Mouse (Mus musculus) forebrain, embryonic 15.5 days (tissue): Measurements from ENCODE around the gene Itch. TPM values are rescaled to one million over a fixed set of nuclear protein-coding genes. Genes with fewer than 3 reads are reported as not detected.
A peak's percentile ranks its signal among the peaks of the same experiment; 100 is the strongest.
"Not testable (repeated sequence)": the region's sequence is repeated elsewhere in the genome, so short reads cannot be mapped to it uniquely, and the experiment has no call there.

Experiments used
- ATAC-seq: fragments of 200-750 bp; cut with Nextera tagmentation; replicated peaks from 2 replicates; pipeline ENCODE4 v1.8.0; 2017; ENCODE audit warnings: mild to moderate bottlenecking, moderate TSS enrichment, moderate library complexity
- H3K27ac ChIP-seq: fragments of 300-500 bp; sonication (generic); replicated peaks from 2 replicates; pipeline ENCODE4 v1.5.1; 2015; ENCODE audit warnings: mild to moderate bottlenecking, inconsistent platforms
- H3K27me3 ChIP-seq: fragments of 300-500 bp; sonication (generic); 2 replicates; pipeline ENCODE4 v1.6.1; 2015; ENCODE audit warnings: inconsistent platforms
- H3K36me3 ChIP-seq: fragments of 300-500 bp; sonication (generic); 2 replicates; pipeline ENCODE4 v1.6.1; 2015; ENCODE audit warnings: mild to moderate bottlenecking, inconsistent platforms
- H3K4me1 ChIP-seq: fragments of 300-500 bp; sonication (generic); 2 replicates; pipeline ENCODE4 v1.6.1; 2015; ENCODE audit warnings: inconsistent platforms
- H3K4me2 ChIP-seq: fragments of 300-500 bp; sonication (generic); replicated peaks from 2 replicates; pipeline ENCODE4 v1.6.1; 2015; ENCODE audit warnings: mild to moderate bottlenecking, inconsistent platforms
- H3K4me3 ChIP-seq: fragments of 300-500 bp; sonication (generic); 2 replicates; pipeline ENCODE4 v1.5.1; 2015; ENCODE audit warnings: mild to moderate bottlenecking, inconsistent platforms
- H3K9ac ChIP-seq: fragments of 300-500 bp; sonication (generic); replicated peaks from 2 replicates; pipeline ENCODE4 v1.6.1; 2015; ENCODE audit warnings: mild to moderate bottlenecking, inconsistent platforms
- H3K9me3 ChIP-seq: fragments of 300-500 bp; sonication (generic); 2 replicates; pipeline ENCODE4 v1.6.1; 2016; ENCODE audit warnings: inconsistent platforms
- WGBS: fragments of 180-500 bp; shearing (Covaris S2); methylation state at CpG from one replicate; pipeline ENCODE4 v1.1.7; 2015; ENCODE audit warnings: mixed read lengths; 5-methylcytosine and 5-hydroxymethylcytosine counted together
- polyA plus RNA-seq: library from polyadenylated mRNA; unstranded; fragments of >200 nt; fragmentation: Nextera tagmentation; extraction: Ambion mirVana; gene quantifications from 2 replicates; pipeline ENCODE4 v1.2.1, GENCODE M21; 2015

The Itch gene
- polyA plus RNA-seq, 1 experiment from 2014 or later = 48.8 TPM

GRCm38 (mm10) chr2:155101761-155102181 lies 31.5 kb upstream of the Itch start:
- Histone ChIP-seq H3K9me3 (no peaks in the 10 kb centered on the region), H3K36me3 (no peaks in the 10 kb centered on the region), H3K27me3 (no peaks in the 10 kb centered on the region), H3K4me2 (no peak overlapping the region), H3K27ac (no peak overlapping the region), H3K9ac (no peak overlapping the region), H3K4me3 (no peak overlapping the region), H3K4me1 (no peaks in the 10 kb centered on the region)
- no peak for ATAC-seq
- 67% methylated on average over 6 of the region's 6 CpGs for WGBS

- H3K4me3 ChIP-seq = no peak overlapping the region
- H3K36me3 ChIP-seq = no peaks in the 10 kb centered on the region
- no peak overlapping the region for H3K4me2 ChIP-seq
- ATAC-seq = no peak
- WGBS = 75% methylated on average over 6 of the region's 6 CpGs
- H3K27ac ChIP-seq = no peak overlapping the region
- H3K9ac ChIP-seq = no peak overlapping the region
- H3K27me3 ChIP-seq = no peaks in the 10 kb centered on the region
- no peaks in the 10 kb centered on the region for H3K4me1 ChIP-seq
- no peaks in the 10 kb centered on the region for H3K9me3 ChIP-seq
Measured at GRCm38 (mm10) chr2:155103607-155104006, 29.7 kb upstream of the Itch start.

DNA sequence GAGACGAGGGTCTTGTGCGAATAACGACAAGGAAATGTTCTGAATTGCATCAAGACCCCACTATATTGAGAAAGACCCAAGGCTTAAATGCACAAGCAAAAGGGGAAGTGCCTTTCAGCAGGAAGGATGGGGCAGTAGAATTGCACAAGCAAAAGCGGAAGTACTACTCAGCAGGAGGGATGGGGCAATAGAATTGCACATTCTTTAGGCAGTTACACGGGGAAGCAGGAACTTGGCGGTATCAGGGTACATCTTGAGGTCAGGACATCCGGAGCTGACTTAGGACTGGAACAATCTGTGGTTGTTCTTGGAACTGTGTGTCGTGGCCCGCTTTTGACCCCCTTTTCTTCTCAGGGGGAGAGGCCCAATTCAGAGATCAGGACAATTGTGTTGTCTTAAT lies 26.0 kb upstream of the Itch start:
- not testable (repeated sequence) for H3K4me3 ChIP-seq, H3K4me2 ChIP-seq, H3K27me3 ChIP-seq, H3K9me3 ChIP-seq, H3K27ac ChIP-seq, H3K36me3 ChIP-seq, H3K4me1 ChIP-seq, H3K9ac ChIP-seq, ATAC-seq
- 83% methylated on average over 9 of the region's 9 CpGs for WGBS

DNA sequence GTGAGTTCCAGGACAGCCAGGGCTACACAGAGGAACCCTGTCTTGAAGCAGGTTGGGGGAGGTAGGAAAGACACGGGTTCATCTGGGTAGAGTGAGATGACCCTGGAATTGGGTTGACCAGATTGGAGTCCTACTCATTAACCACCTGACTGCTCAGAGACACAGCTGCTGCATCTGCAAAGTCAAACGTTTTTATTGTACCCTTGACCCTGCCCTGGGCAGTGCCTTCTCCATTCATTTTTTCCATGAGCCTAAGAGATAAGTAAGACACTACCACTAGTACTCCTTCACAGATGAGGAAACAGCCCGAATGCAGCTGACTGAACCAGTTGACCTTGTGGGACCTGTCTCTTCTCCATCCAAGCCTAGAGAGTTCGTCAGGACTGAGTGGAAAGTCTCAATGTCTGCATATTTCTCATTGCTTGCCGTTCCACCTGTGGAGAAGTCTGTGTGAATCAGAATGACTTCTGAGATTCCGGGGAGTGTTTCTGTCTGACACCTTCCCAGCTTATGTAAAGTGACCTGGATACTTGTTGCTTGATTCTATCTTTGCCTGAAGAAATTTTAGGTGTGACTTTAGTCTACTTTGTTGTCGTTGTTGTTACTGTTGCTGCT lies 18.0 kb upstream of the Itch start:
- 73% methylated on average over 7 of the region's 7 CpGs for WGBS
- Histone ChIP-seq H3K4me2 (no peak overlapping the region), H3K9me3 (no peaks in the 10 kb centered on the region), H3K27me3 (no peaks in the 10 kb centered on the region), H3K9ac (no peak overlapping the region), H3K36me3 (no peaks in the 10 kb centered on the region), H3K27ac (no peak overlapping the region), H3K4me1 (no peaks in the 10 kb centered on the region), H3K4me3 (no peak overlapping the region)
- no peak for ATAC-seq

- Histone ChIP-seq H3K27me3 (no peaks in the 10 kb centered on the region), H3K9ac (peak overlapping the region; percentile 97), H3K36me3 (peaks cover 14% of the 10 kb centered on the region), H3K4me3 (peak overlapping the region; percentile 94), H3K9me3 (no peaks in the 10 kb centered on the region), H3K4me1 (peaks cover 25% of the 10 kb centered on the region), H3K27ac (peak overlapping the region; percentile 90), H3K4me2 (peak overlapping the region; percentile 67)
- ATAC-seq = peak; percentile 18; the same call in 1 of the 2 replicates
- under 1% methylated on average over 18 of the region's 18 CpGs for WGBS
Measured at GRCm38 (mm10) chr2:155133977-155134860, 910 bp downstream of the Itch start.

DNA sequence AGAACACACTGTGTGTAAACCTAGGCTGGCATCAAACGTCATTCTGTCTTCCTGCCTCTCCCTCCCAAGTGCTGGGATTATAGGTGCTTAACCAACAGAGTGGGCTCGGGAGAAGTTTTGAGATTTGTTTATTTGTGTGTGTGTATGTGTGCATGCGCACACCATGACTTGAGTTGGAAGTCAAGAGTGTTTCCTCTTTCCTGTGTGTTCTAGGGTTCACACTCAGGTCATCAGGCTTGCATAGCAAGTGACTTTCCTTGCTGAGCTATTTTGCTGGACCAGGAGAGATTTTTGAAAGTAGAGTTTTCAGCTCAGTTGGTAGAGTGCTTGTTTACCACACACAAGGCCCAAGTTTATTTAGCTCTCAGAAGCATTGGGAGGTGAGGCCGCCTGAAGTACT lies 1.8 kb downstream of the Itch start:
- Histone ChIP-seq H3K9ac (no peak overlapping the region), H3K4me3 (no peak overlapping the region), H3K4me1 (peaks cover 25% of the 10 kb centered on the region), H3K4me2 (0 out of 2 replicates have a peak overlapping the region, but pooled peaks have one; percentile 0), H3K9me3 (no peaks in the 10 kb centered on the region), H3K27ac (no peak overlapping the region), H3K36me3 (peaks cover 20% of the 10 kb centered on the region), H3K27me3 (no peaks in the 10 kb centered on the region)
- ATAC-seq = no peak
- WGBS = 75% methylated on average over 4 of the region's 4 CpGs

GRCm38 (mm10) chr2:155135534-155135933 lies 2.2 kb downstream of the Itch start:
- H3K27ac ChIP-seq = no peak overlapping the region
- H3K4me2 ChIP-seq = no peak overlapping the region
- peaks cover 25% of the 10 kb centered on the region for H3K4me1 ChIP-seq
- H3K9me3 ChIP-seq = no peaks in the 10 kb centered on the region
- H3K27me3 ChIP-seq = no peaks in the 10 kb centered on the region
- H3K36me3 ChIP-seq = peaks cover 24% of the 10 kb centered on the region
- no peak overlapping the region for H3K9ac ChIP-seq
- ATAC-seq = no peak
- no peak overlapping the region for H3K4me3 ChIP-seq
- 89% methylated on average over 1 of the region's 1 CpGs for whole genome bisulfite sequencing

DNA sequence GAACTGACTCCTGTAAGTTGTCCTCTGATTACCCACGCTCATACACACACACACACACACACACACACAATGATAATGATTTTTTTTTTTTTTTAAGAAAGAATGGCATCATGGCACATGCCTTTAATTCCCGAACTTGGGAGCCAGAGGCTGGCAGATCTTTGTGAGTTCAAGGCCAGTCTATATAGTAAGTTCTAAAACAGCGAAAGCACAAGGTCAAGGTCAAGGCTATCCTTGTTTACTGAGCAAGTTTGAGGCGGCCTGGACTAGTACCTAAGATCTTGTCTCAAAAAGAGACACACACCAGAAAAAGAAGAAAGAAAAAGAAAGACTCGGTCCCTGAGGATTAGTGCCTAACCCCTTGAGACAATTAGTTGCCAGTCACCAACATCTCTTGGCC lies 7.7 kb downstream of the Itch start:
- no peaks in the 10 kb centered on the region for H3K27me3 ChIP-seq
- H3K4me1 ChIP-seq = peaks cover 8% of the 10 kb centered on the region
- ATAC-seq = no peak
- H3K27ac ChIP-seq = no peak overlapping the region
- no peak overlapping the region for H3K4me3 ChIP-seq
- peaks cover 65% of the 10 kb centered on the region for H3K36me3 ChIP-seq
- no peak overlapping the region for H3K4me2 ChIP-seq
- H3K9ac ChIP-seq = no peak overlapping the region
- WGBS = 85% methylated on average over 5 of the region's 5 CpGs
- H3K9me3 ChIP-seq = 0 out of 2 replicates have a peak, but pooled peaks cover 7% of the 10 kb centered on the region

- Histone ChIP-seq H3K27ac (no peak overlapping the region), H3K27me3 (no peaks in the 10 kb centered on the region), H3K4me3 (no peak overlapping the region), H3K4me1 (no peaks in the 10 kb centered on the region), H3K9me3 (0 out of 2 replicates have a peak, but pooled peaks cover 7% of the 10 kb centered on the region), H3K4me2 (no peak overlapping the region), H3K36me3 (peaks cover 74% of the 10 kb centered on the region), H3K9ac (no peak overlapping the region)
- no peak for ATAC-seq
Measured at GRCm38 (mm10) chr2:155142025-155142555, 8.8 kb downstream of the Itch start.

DNA sequence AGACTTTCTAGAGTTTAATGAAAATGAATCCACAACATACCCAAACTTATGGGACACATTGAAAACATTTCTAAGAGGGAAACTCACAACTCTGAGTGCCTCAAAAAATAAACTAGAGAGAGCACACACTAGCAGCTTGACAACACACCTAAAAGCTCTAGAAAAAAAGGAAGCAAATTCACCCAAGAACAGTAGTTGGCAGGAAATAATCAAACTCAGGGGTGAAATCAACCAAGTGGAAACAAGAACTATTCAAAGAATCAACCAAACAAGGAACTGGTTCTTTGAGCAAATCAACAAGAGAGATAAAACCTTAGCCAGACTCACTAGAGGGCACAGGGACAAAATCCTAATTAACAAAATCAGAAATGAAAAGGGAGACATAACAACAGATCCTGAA lies 16.0 kb downstream of the Itch start:
- not testable (repeated sequence) for H3K4me2 ChIP-seq, H3K4me3 ChIP-seq, H3K9me3 ChIP-seq, H3K27me3 ChIP-seq, H3K27ac ChIP-seq, ATAC-seq, H3K9ac ChIP-seq, H3K4me1 ChIP-seq
- peaks cover 38% of the 10 kb centered on the region for H3K36me3 ChIP-seq

GRCm38 (mm10) chr2:155207419-155207818 lies 74.1 kb downstream of the Itch start:
- Histone ChIP-seq H3K27ac (no peak overlapping the region), H3K4me2 (no peak overlapping the region), H3K9ac (no peak overlapping the region), H3K9me3 (no peaks in the 10 kb centered on the region), H3K36me3 (peaks cover 76% of the 10 kb centered on the region), H3K27me3 (no peaks in the 10 kb centered on the region), H3K4me3 (no peak overlapping the region), H3K4me1 (no peaks in the 10 kb centered on the region)
- no peak for ATAC-seq
- WGBS = 77% methylated on average over 2 of the region's 2 CpGs

- no peak overlapping the region for H3K9ac ChIP-seq
- H3K27me3 ChIP-seq = no peaks in the 10 kb centered on the region
- no peaks in the 10 kb centered on the region for H3K4me1 ChIP-seq
- H3K4me2 ChIP-seq = no peak overlapping the region
- WGBS = 86% methylated on average over 2 of the region's 2 CpGs
- H3K9me3 ChIP-seq = no peaks in the 10 kb centered on the region
- no peak overlapping the region for H3K4me3 ChIP-seq
- H3K36me3 ChIP-seq = peaks cover 84% of the 10 kb centered on the region
- no peak for ATAC-seq
- no peak overlapping the region for H3K27ac ChIP-seq
Measured at GRCm38 (mm10) chr2:155223145-155223544, 89.8 kb downstream of the Itch start.
